Mouse (Mus musculus): ENCODE measurements around the gene Nsun2. TPM values are rescaled to one million over a fixed set of nuclear protein-coding genes. Genes with fewer than 3 reads are reported as not detected.

The Nsun2 gene
- total and polyA plus RNA-seq, 2 experiments from 2014 or later = 21.8 to 34.2 TPM

GRCm38 (mm10) chr13:69601321-69601720 lies 67.8 kb downstream of the Nsun2 start:
- Histone ChIP-seq H3K9me3 (replicated peaks; ENCODE audit: control insufficient read depth, low read length) (no peaks in the 10 kb centered on the region), H3K27ac (ENCODE audit: low read depth) (no peak overlapping the region), H3K4me1 (ENCODE audit: control insufficient read depth, insufficient read depth) (no peaks in the 10 kb centered on the region), H3K27me3 (ENCODE audit: control insufficient read depth, insufficient read depth, low read length) (no peaks in the 10 kb centered on the region), H3K9ac (replicated peaks; ENCODE audit: low read depth, low read length) (no peak overlapping the region), H3K4me3 (ENCODE audit: low read depth, low read length) (no peak overlapping the region), H3K36me3 (replicated peaks; ENCODE audit: control insufficient read depth, insufficient read depth, low read length) (no peaks in the 10 kb centered on the region), H3K4me2 (ENCODE audit: low read depth, low read length) (no peak overlapping the region)
- no peak for ATAC-seq (ENCODE audit: insufficient read depth, low read depth)
- TF ChIP-seq EP300 (IDR thresholded peaks at IDR 0.05; ENCODE audit: low read depth) = no peak
- no peak for TF ChIP-seq CTCF (IDR thresholded peaks at IDR 0.05; ENCODE audit: low read depth)
- WGBS = 71% methylated on average over 5 of the region's 5 CpGs
- DNase-seq (ENCODE audit: low spot score) = no peak

- no peaks in the 10 kb centered on the region for H3K36me3 ChIP-seq (replicated peaks; ENCODE audit: control insufficient read depth, insufficient read depth, low read length)
- DNase-seq (ENCODE audit: low spot score) (no peak), ATAC-seq (ENCODE audit: insufficient read depth, low read depth) (no peak)
- H3K4me2 ChIP-seq (ENCODE audit: low read depth, low read length) = no peak overlapping the region
- H3K9me3 ChIP-seq (replicated peaks; ENCODE audit: control insufficient read depth, low read length) = no peaks in the 10 kb centered on the region
- H3K27ac ChIP-seq (ENCODE audit: low read depth) = no peak overlapping the region
- H3K4me1 ChIP-seq (ENCODE audit: control insufficient read depth, insufficient read depth) = no peaks in the 10 kb centered on the region
- no peak overlapping the region for H3K9ac ChIP-seq (replicated peaks; ENCODE audit: low read depth, low read length)
- 92% methylated on average over 1 of the region's 1 CpGs for WGBS
- no peak overlapping the region for H3K4me3 ChIP-seq (ENCODE audit: low read depth, low read length)
- TF ChIP-seq CTCF (IDR thresholded peaks at IDR 0.05; ENCODE audit: low read depth) = no peak
- TF ChIP-seq EP300 (IDR thresholded peaks at IDR 0.05; ENCODE audit: low read depth) = no peak
- no peaks in the 10 kb centered on the region for H3K27me3 ChIP-seq (ENCODE audit: control insufficient read depth, insufficient read depth, low read length)
These were observed 71.1 kb downstream of the Nsun2 start for GRCm38 (mm10) chr13:69604670-69605069.

GRCm38 (mm10) chr13:69608734-69609133 lies 75.2 kb downstream of the Nsun2 start:
- Histone ChIP-seq H3K27me3 (ENCODE audit: control insufficient read depth, insufficient read depth, low read length) (no peaks in the 10 kb centered on the region), H3K9me3 (replicated peaks; ENCODE audit: control insufficient read depth, low read length) (no peaks in the 10 kb centered on the region), H3K4me1 (ENCODE audit: control insufficient read depth, insufficient read depth) (peaks cover 13% of the 10 kb centered on the region), H3K4me3 (ENCODE audit: low read depth, low read length) (no peak overlapping the region), H3K36me3 (replicated peaks; ENCODE audit: control insufficient read depth, insufficient read depth, low read length) (peaks cover 6% of the 10 kb centered on the region; the same call in 1 of the 2 replicates), H3K27ac (ENCODE audit: low read depth) (no peak overlapping the region), H3K9ac (replicated peaks; ENCODE audit: low read depth, low read length) (no peak overlapping the region), H3K4me2 (ENCODE audit: low read depth, low read length) (no peak overlapping the region)
- DNase-seq (ENCODE audit: low spot score) (no peak), ATAC-seq (ENCODE audit: insufficient read depth, low read depth) (no peak)
- TF ChIP-seq CTCF (IDR thresholded peaks at IDR 0.05; ENCODE audit: low read depth) (no peak), EP300 (IDR thresholded peaks at IDR 0.05; ENCODE audit: low read depth) (no peak)
- WGBS = 27% methylated on average over 8 of the region's 8 CpGs

- DNase-seq (ENCODE audit: low spot score) = no peak
- TF ChIP-seq EP300 (IDR thresholded peaks at IDR 0.05; ENCODE audit: low read depth) = no peak
- no peak for TF ChIP-seq CTCF (IDR thresholded peaks at IDR 0.05; ENCODE audit: low read depth)
- H3K27me3 ChIP-seq (ENCODE audit: control insufficient read depth, insufficient read depth, low read length) = no peaks in the 10 kb centered on the region
- peaks cover 13% of the 10 kb centered on the region for H3K4me1 ChIP-seq (ENCODE audit: control insufficient read depth, insufficient read depth)
- peak overlapping the region; percentile 91 for H3K4me2 ChIP-seq (ENCODE audit: low read depth, low read length)
- H3K4me3 ChIP-seq (ENCODE audit: low read depth, low read length) = peak overlapping the region; percentile 98
- peak; percentile 7 for ATAC-seq (ENCODE audit: insufficient read depth, low read depth)
- WGBS = under 1% methylated on average over 40 of the region's 40 CpGs
- H3K9ac ChIP-seq (replicated peaks; ENCODE audit: low read depth, low read length) = peak overlapping the region; percentile 56
- no peaks in the 10 kb centered on the region for H3K9me3 ChIP-seq (replicated peaks; ENCODE audit: control insufficient read depth, low read length)
- no peak overlapping the region for H3K27ac ChIP-seq (ENCODE audit: low read depth)
- peaks cover 26% of the 10 kb centered on the region for H3K36me3 ChIP-seq (replicated peaks; ENCODE audit: control insufficient read depth, insufficient read depth, low read length)
These were observed 77.3 kb downstream of the Nsun2 start for GRCm38 (mm10) chr13:69610751-69611397.

GRCm38 (mm10) chr13:69611398-69612174 lies 78.0 kb downstream of the Nsun2 start, which contains the start of gene Srd5a1:
Gene Srd5a1 (minus strand): TSS chr13:69611442.
- WGBS = under 1% methylated on average over 67 of the region's 69 CpGs

More at GRCm38 (mm10) chr13:69611398-69612174, 78.0 kb downstream of the Nsun2 start, which contains the start of gene Srd5a1:
- DNase-seq (ENCODE audit: low spot score) = peak; percentile 99
- peak within 1 kb of the TSS; percentile 46 for H3K27ac ChIP-seq (ENCODE audit: low read depth)
- H3K9ac ChIP-seq (replicated peaks; ENCODE audit: low read depth, low read length) = peak within 1 kb of the TSS; percentile 83
- H3K27me3 ChIP-seq (ENCODE audit: control insufficient read depth, insufficient read depth, low read length) = no peaks in the 10 kb centered on the region
- H3K4me3 ChIP-seq (ENCODE audit: low read depth, low read length) = peak within 1 kb of the TSS; percentile 98
- TF ChIP-seq CTCF (IDR thresholded peaks at IDR 0.05; ENCODE audit: low read depth) (no peak), EP300 (IDR thresholded peaks at IDR 0.05; ENCODE audit: low read depth) (peak; percentile 98)
- H3K4me1 ChIP-seq (ENCODE audit: control insufficient read depth, insufficient read depth) = peaks cover 13% of the 10 kb centered on the region
- ATAC-seq (ENCODE audit: insufficient read depth, low read depth) = peak; percentile 99
- H3K4me2 ChIP-seq (ENCODE audit: low read depth, low read length) = peak within 1 kb of the TSS; percentile 94
- H3K9me3 ChIP-seq (replicated peaks; ENCODE audit: control insufficient read depth, low read length) = no peaks in the 10 kb centered on the region
- H3K36me3 ChIP-seq (replicated peaks; ENCODE audit: control insufficient read depth, insufficient read depth, low read length) = peaks cover 33% of the 10 kb centered on the region
